Mouse (Mus musculus) right cerebral cortex, adult 18-20 months (tissue): Measurements from ENCODE around the gene Mcfd2.

Experiments
- DNase-seq: peaks from one replicate; pipeline ENCODE4 v3.0.0; 2022; ENCODE audit warnings: mixed read lengths

The Mcfd2 gene

GRCm38 (mm10) chr17:87287197-87287777, 21.6 kb upstream of the Mcfd2 start:
- DNase-seq = no peak

DNA sequence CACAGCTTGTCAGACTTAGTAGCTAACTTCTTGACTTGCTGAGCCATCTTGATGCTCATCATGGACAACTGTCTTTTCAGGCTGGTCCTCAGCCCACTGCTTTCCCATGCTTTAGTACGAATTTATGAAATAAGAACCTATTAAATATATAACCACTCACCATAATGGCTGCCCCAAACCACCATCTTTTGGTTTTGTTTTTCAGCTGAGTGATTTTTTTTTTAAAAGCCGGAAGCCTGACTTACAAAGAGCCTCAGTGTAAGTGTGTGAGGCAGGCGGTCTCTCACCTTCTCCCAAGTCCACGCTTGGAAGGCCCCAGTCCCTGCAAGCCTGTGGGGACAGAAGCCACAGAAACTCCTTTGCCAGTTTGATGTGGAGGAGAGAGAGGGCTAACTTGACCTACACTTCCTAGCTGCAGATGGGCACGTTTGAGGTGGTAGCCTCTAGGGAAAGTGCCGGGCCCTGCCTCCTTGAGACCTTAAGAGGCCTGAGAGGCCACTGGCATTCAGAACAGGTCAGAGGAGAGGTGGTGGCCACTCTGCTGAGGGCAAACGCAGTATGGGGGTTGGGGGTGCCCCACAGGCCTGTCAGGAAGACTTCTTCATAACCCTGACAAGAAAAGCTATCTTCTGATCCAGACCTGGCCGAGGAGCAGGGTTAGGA, 20.9 kb upstream of the Mcfd2 start:
- DNase-seq = no peak

DNA sequence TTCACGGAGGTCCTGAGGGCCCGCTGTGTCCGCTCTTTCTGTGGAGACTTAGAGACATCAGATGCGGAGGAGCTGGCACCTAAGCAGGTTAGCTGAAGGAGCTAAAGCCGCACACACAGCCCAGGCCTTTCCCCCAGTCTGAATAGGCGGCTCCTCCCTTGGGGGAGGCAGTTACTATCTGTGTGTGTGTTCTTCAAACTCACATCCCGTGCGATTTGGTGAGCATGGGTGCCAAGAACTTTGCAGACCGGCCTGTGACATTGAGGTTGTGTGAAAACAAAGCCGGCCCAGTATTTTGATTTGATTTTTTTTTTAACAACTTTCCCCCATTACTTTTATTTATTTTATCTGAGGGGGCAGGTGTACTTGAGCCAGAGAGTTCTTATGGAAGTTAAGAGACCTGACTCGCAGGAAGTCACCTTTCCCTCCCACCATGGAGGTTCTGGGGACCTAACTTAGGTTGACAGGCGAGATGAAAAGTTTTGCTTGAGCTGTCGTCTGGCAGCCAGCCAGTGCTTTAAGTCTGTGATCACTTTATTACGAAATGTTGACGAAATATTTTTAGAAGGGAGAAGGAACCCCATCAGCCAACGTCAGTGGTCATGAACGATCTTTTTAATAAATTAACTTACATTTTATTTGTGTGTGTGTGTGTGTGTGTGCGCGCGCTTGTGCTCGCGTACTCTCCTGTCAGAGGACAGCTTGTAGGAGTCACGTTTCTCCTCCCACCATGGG, 20.2 kb upstream of the Mcfd2 start:
- DNase-seq = no peak

DNA sequence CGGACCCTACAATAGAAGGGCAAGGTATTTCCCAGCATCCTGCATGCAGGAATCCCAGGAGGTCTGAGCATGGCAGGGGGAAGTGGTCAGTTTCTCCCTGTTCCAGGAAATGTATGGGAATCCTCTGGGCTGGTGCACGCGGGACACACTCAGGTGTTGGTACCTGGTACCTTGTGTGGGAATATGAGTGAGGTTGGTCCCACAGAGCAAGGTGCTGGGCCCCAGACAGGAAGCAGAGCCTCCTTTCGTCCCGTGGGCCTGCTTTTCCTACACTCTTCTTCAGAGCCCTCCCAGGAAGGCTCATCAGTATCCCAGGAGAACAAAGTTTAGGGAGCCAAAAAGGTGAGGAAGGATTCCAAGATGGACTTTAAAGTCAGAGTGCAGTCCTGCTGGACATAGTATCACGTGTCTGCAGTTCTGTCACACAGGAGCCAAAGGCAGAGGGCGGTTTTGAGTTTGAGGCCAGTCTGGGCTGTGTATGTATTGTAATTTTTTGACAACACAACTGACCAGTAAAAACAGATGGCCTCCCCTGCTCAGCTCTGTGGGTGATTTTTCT, 18.8 kb upstream of the Mcfd2 start:
- no peak for DNase-seq

DNA sequence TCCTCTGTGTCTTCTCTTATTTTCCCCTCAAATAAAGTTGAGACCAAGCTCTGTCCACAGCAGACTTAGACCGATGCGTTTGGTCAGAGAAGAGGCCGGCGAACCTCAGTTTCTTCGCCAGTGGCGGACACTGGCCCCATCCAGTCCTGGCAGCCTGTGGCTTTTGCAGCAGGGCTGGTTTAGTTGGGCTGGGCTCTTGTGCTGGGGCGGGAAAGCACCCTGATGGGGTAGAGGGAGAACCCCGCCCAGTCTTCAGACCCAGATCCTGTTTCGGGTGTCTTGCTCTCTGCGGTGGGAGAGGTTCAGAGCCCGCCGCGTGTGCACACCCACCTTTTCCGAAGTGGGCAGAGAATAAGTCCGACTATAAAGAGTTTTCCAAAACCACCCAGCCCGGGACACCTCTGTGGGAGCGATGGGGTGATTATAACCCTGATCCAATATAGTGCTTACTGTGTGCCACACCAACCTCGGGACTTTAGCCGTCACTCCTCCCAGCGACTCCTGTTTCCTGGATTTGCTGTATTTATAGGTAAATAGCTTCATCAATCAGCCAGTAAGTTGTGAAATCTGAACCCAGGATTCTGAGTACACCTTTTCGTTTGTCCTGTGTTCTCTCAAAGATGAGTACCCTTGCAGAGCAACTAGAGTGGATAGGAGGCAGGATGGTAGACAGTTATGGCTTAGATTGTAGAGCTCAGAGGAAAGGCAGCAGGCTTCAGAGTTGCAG, 18.2 kb upstream of the Mcfd2 start:
- DNase-seq = no peak

DNA sequence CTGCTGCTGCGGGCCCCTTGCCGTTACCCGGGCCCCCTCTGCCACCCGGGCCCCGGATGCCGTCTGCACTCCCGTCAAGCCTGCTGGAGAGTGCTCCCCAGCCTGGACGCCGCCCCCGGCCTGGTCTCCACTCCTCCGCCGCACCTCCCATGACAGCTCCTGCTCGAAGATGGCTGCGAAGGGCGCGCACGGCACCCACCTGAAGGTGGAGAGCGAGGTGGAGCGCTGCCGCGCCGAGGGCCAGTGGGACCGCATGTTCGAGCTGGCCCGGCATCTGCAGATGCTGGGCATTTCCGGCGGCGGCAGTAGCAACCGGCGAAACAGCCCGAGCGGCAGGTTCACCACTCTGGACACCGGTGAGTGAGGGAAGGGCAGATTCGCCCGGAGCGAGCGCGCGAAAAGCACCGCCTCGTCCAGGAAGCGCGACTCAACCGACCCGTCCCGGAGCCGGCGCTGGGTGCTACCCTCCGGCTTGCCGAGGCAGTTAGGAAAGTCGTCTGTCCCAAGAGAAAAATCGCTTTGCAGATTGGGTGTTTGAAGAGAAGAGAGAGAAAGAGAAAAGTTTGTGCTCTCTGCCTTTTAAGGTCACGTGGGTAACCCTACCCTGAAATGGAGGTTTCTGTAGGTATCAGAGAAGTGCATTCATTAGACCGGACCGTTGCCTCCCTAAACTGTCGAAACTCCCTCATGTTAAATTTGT, 17.5 kb upstream of the Mcfd2 start:
- DNase-seq = peak; percentile 60

- DNase-seq = peak; percentile 96
These were observed 16.9 kb upstream of the Mcfd2 start, which contains the start of gene Ttc7 for GRCm38 (mm10) chr17:87282706-87283053. Gene Ttc7 (plus strand): TSS chr17:87282886.

- DNase-seq = peak; percentile 77
These were observed 16.4 kb upstream of the Mcfd2 start for GRCm38 (mm10) chr17:87282007-87282705.

DNA sequence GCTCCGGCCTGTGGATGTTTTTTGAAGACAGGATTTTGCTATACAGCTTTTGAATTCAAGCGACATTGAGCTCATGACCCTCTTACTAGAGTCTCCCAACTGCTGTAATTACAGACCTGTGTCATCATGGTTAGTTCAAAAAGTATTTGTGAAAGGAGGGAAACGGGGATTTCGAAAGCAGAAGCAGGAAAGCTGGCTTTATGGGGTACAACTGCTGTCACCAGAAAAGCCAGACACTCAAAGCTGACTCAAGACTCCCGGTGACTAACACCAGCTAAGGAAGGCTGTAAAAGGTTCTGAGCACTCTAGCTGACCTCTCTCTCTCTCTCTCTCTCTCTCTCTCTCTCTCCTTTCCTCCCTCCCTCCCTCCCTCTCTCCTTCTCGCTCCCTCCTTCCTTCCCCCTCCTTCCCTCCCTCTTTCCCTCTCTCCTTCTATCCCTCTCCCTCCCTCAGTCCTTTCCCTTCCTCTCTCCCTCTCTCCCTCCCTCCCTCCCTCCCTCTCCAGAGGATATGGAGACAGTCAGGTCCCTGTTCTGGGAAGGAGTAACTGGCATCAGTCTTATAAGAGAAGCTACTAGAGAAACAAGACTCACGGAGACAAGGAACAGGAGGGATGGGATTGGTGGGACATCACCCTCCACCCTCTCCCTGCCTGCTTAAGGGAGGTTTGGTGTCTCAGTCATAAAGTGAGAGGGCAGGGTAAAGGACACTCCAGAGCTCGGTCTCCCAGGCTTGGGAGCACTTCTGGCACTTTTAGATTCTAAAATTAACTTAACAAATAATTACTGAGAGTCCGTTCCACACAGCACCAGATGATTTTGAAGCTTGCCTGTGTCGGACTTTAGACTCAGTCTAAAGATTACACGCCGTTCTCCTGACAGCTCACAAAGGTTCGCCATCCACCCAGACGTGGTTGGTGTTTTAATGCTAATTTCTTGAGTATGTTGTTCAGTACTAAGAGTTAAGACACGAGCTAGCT, 9.9 kb upstream of the Mcfd2 start:
- no peak for DNase-seq

GRCm38 (mm10) chr17:87269454-87269853, 3.7 kb upstream of the Mcfd2 start:
- DNase-seq = no peak

DNA sequence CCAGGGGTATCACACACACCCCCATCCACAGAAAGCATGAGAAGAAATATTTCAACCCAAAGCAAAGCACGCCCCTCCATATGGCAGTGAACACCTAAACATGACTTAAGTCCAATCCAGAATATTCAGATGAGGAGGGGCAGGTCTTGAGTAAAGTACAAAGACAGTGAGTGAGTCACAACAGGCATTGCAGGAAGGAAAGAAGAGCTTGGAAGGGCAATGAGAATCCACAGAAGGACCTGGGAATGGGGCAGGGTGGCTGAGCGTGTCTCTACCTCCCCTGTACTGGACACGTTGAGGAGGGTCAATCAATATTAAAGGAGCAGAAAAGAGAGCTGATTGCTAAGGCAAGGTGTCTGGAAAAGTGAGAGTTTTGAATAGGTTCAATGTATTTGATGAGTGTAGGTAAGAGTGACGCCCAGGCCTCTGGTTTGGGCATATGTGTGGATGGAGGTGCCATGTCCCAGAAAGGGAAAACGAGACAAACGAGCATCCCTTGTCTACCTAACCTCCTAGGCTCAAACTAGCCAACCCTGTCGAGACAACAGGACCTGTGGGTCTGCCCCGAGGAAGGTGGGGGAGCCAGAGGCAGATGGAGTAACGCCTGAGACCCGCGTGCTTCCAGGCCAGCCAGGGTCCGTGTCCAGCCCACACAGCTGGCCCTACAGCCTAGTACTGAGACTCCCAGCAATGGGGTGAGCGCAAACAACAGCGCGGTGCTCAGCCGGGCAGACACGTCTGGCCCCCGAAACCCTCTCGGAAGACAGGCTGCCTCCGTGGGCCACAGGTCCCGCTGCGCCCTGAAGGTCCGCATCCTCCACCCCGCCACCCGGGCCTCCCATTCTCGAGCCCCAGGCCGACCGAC, 576 bp downstream of the Mcfd2 start:
- DNase-seq = no peak

DNA sequence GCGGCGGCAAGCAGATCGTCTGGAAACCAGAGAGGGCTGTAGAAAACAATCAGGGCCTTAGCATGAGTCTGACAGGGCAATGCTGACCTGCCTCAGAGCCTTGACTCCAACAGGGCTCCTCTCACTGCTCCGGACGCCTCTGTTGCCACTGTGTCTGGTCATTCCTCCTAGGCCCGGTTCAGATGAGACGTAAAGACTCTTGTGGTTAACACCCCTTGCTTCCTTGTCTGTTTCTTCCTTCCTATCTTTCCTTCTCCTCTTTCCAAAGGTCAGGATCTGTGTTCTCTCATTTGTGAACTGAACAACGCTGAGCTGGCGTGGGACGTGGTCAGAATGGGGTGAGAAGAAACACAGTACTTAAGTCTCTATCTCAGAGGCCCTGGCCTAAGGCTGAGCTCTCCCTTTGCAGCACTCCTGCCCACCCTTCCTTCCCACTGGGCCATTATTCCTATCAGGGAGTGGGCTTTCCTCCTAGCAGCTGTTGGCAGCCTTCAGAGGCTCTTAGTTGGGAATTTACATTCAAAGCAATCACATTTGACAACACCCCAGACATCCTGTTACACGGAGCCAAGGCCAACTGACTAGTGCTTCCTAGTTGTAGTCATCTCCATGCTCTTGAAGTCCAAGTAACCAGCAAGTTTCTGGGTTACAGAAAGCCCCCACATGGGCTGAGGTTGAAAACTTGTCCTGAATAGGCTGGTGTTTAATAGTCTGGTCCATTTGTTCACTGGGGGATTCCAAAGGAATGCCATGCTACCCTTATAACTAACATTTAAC, 1.5 kb downstream of the Mcfd2 start:
- no peak for DNase-seq

DNA sequence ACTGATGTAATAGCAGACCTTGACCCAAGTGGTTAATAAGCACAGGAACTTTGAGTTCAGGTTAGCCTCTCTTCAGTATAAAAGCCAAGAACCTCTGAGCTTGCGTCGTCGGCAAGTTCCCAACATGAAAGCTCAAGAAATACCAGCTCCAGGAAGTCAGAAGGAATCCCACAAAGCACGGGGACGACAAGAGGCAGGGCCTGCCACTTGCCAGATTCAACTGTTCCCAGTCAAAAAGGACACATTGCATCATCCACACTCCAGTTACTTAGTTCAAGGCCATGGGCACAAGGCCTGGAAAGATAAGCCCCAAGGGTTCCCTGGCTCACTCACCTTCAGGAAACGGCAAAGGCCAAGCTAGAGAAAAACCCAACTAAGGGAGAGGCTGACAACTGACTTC, 2.3 kb downstream of the Mcfd2 start:
- DNase-seq = no peak

DNA sequence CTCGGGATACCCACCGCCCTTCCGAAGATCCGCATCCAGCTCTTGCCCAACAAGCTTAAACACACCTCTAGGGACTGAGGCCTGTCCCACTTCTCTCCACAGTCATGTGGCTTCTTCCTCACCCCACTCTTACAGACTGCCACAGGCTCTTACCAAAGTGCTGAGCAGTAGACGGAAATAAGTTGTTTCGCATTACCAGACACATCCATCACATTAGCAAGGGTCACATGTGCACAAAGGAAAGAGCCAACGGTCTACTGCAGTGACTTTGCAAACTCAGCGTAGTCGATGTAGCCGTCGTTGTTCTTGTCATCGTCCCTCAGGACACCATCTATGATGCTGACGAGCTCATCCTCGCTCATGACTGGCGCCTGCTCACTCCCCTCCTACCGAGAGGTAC, 10.1 kb downstream of the Mcfd2 start:
- DNase-seq = no peak

DNA sequence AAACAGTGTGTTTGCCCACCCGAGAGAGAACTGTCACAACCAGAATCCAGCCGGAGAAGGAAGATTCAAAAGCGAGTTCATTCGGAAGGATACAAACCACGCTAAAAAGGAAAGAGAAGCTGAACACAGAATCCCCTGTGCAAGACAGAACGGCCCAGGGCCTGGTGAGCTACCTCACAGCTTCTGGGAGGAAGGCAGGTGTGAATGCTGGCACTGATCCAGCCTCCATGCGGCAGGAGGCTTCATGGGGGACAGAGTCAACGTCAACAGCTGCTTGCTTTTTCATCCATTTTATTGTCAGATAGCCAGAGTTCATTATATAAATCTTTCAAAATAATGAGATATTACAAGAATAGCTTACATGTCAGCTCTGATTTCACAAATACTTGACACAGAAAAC, 11.4 kb downstream of the Mcfd2 start:
- no peak for DNase-seq

- DNase-seq = no peak
These were observed 19.6 kb downstream of the Mcfd2 start for GRCm38 (mm10) chr17:87246103-87246502.

GRCm38 (mm10) chr17:87237826-87238225, 27.9 kb downstream of the Mcfd2 start:
- no peak for DNase-seq

GRCm38 (mm10) chr17:87236725-87237650, 28.7 kb downstream of the Mcfd2 start:
- peak; percentile 27 for DNase-seq
